In genomic region chr13:44952393-44953086, GRCm38 (mm10) we compare ENCODE assay signal across 10 mouse cellular contexts. TPM values are rescaled to one million over a fixed set of nuclear protein-coding genes. Genes with fewer than 3 reads are reported as not detected.
DNase-seq lines count a peak whose midpoint lies in the region; ATAC-seq lines count a peak whose summit lies in the region.
"Had no signal": no experiment of that assay in that cellular context is flagged by ENCODE, and none has a peak within 500 bp of the region (broad histone marks: within the 10 kb centered on the region; RNA-seq: fewer than 3 reads in every experiment).

No protein-coding gene starts in this region.

- peaks cover 22% of the 10 kb centered on the region for H3K4me1 ChIP-seq in heart, embryonic 16.5 days (ENCODE audit: control insufficient read depth, insufficient read depth, low read length)

- DNase-seq in heart, adult 18-20 months: peak; percentile 69 to 79
- no peak for DNase-seq in heart, postnatal 25 days (ENCODE audit: low spot score)
- DNase-seq in ZHBTc4 (ENCODE audit: low read depth, low spot score): peak; percentile 58
- no peak for DNase-seq in adrenal gland, adult 8-10 months
- DNase-seq in frontal cortex, postnatal 36 days (ENCODE audit: low spot score in 2 of 2): no peak
- no peak for DNase-seq in testis, postnatal 10 days (ENCODE audit: low spot score)
- DNase-seq: right cerebral cortex, postnatal 14 days had no signal

- intact Hi-C loops in heart, postnatal 25 days (cut with DNase I): loop anchor here (5.0 kb wide), 3 partner anchors 40 to 220 kb away; no protein-coding TSS in a partner anchor

- no peak overlapping the region for H3K4me2 ChIP-seq in heart, embryonic 16.5 days (ENCODE audit: low read depth, low read length)

- peak; percentile 85 for ATAC-seq in heart, embryonic 16.5 days (replicated peaks; ENCODE audit: extremely low read depth, insufficient read depth, low FRiP score)
- peak; percentile 82 for ATAC-seq in megakaryocyte progenitor cell, adult 5-6 weeks (replicated peaks; ENCODE audit: poor library complexity)
- ATAC-seq: Patski had no signal

- no peaks in the 10 kb centered on the region for H3K27me3 ChIP-seq in heart, embryonic 16.5 days (ENCODE audit: control insufficient read depth, insufficient read depth, low read length)
- H3K27me3 ChIP-seq: Patski had no signal

- 42% methylated on average over 10 of the region's 10 CpGs for WGBS in heart, embryonic 16.5 days

- peak overlapping the region; percentile 69 for H3K27ac ChIP-seq in heart, embryonic 16.5 days (ENCODE audit: low read length)

- peaks cover 11% of the 10 kb centered on the region; the same call in 1 of the 2 replicates for H3K36me3 ChIP-seq in heart, embryonic 16.5 days (ENCODE audit: control insufficient read depth, insufficient read depth)

- no peak overlapping the region for H3K9ac ChIP-seq in heart, embryonic 16.5 days (ENCODE audit: low read length)

- no peak overlapping the region for H3K4me3 ChIP-seq in heart, embryonic 16.5 days (ENCODE audit: low read length)

- 0 out of 2 replicates have a peak, but pooled peaks cover 4% of the 10 kb centered on the region for H3K9me3 ChIP-seq in heart, embryonic 16.5 days (replicated peaks; ENCODE audit: control insufficient read depth, low read length)

RNA-seq across cellular contexts. Expression of gene Dtnbp1, which starts 49.4 kb away (rescaled TPM):
- total RNA-seq in heart, adult 18-20 months (2021): 100 to 1,000 TPM; 123 to 139 TPM
- 10 to 100 TPM; 84.2 to 88.3 TPM for total RNA-seq in heart, postnatal 25 days (2021)
- 100 and 110 TPM in 2 replicates for polyA plus RNA-seq in heart, embryonic 16.5 days (2015; fragmentation: Nextera tagmentation; extraction: Ambion mirVana)
- total RNA-seq in megakaryocyte progenitor cell, adult 5-6 weeks (2015): 89.4 and 94.5 TPM in 2 replicates
- total RNA-seq in megakaryocyte progenitor cell, adult 5-6 weeks (2017): 98.2 and 104 TPM in 2 replicates
- 10 to 100 TPM; 36.0 to 41.1 (median 39.5) TPM for total RNA-seq in adrenal gland, adult 8-10 months (2022)

Comparison
In these comparisons a context has a peak if more than half of its experiments do, and no peak if none do; other contexts are left out.
1. DNase-seq: peak in heart, adult 18-20 months (2 of 2) and ZHBTc4 (single experiment); none in heart, postnatal 25 days (single experiment), adrenal gland, adult 8-10 months (single experiment), frontal cortex, postnatal 36 days (0 of 2) and testis, postnatal 10 days (single experiment).